Mouse (Mus musculus) liver, embryonic 11.5 days (tissue): ENCODE results near the gene Cdh4. TPM values are rescaled to one million over a fixed set of nuclear protein-coding genes. Genes with fewer than 3 reads are reported as not detected.

Source experiments
- ATAC-seq: fragments of 200-750 bp; cut with Nextera tagmentation; replicated peaks from 2 replicates; pipeline ENCODE4 v1.8.0; 2017; ENCODE audit warnings: moderate number of reproducible peaks, mild to moderate bottlenecking, moderate TSS enrichment, moderate library complexity; ENCODE audit not compliant: low FRiP score
- DNase-seq: peaks from one replicate; pipeline ENCODE4 v3.0.0-alpha.2; 2017; ENCODE audit warnings: low spot score
- H3K27ac ChIP-seq: fragments of 300-500 bp; sonication (generic); 2 replicates; pipeline ENCODE4 v1.5.1; 2014; ENCODE audit warnings: mild to moderate bottlenecking, low read depth, low read length, control low read depth
- H3K27me3 ChIP-seq: fragments of 300-500 bp; sonication (generic); replicated peaks from 2 replicates; pipeline ENCODE4 v1.6.1; 2014; ENCODE audit warnings: low read length, mixed read lengths; ENCODE audit not compliant: control insufficient read depth, insufficient read depth
- H3K36me3 ChIP-seq: fragments of 300-500 bp; sonication (generic); 2 replicates; pipeline ENCODE4 v1.6.1; 2014; ENCODE audit warnings: mild to moderate bottlenecking, low read length, moderate library complexity, mixed read lengths; ENCODE audit not compliant: control insufficient read depth, insufficient read depth
- H3K4me1 ChIP-seq: fragments of 300-500 bp; sonication (generic); replicated peaks from 2 replicates; pipeline ENCODE4 v1.6.1; 2014; ENCODE audit warnings: low read length, mixed read lengths; ENCODE audit not compliant: control insufficient read depth, insufficient read depth
- H3K4me2 ChIP-seq: fragments of 300-500 bp; sonication (generic); 2 replicates; pipeline ENCODE4 v1.6.1; 2014; ENCODE audit warnings: mild to moderate bottlenecking, control low read depth, moderate library complexity
- H3K4me3 ChIP-seq: fragments of 300-500 bp; sonication (generic); 2 replicates; pipeline ENCODE4 v1.5.1; 2014; ENCODE audit warnings: low read depth, low read length, control low read depth
- H3K9ac ChIP-seq: fragments of 300-500 bp; sonication (generic); 2 replicates; pipeline ENCODE4 v1.6.1; 2014; ENCODE audit warnings: low read depth, low read length, control low read depth
- H3K9me3 ChIP-seq: fragments of 300-500 bp; sonication (generic); 2 replicates; pipeline ENCODE4 v1.6.1; 2016; ENCODE audit warnings: low read length, inconsistent platforms, mixed read lengths; ENCODE audit not compliant: control insufficient read depth
- WGBS: fragments of 180-500 bp; shearing (Covaris S2); extraction: QIAGEN DNeasy Blood & Tissue Kit; methylation state at CpG from one replicate; pipeline ENCODE4 v1.1.7; 2014; 5-methylcytosine and 5-hydroxymethylcytosine counted together
- polyA plus RNA-seq: library from polyadenylated mRNA; unstranded; fragments of >200 nt; fragmentation: Nextera tagmentation; extraction: Ambion mirVana; gene quantifications from 2 replicates; pipeline ENCODE4 v1.2.1, GENCODE M21; 2014

Gene Cdh4
- polyA plus RNA-seq, 1 experiment from 2014 or later = 0.51 TPM

GRCm38 (mm10) chr2:179599886-179600285 lies 157.7 kb downstream of the Cdh4 start:
- WGBS = 91% methylated on average over 1 of the region's 1 CpGs
- no peak for ATAC-seq
- no peaks in the 10 kb centered on the region for H3K36me3 ChIP-seq
- no peak for DNase-seq
- H3K27me3 ChIP-seq = no peaks in the 10 kb centered on the region
- no peaks in the 10 kb centered on the region for H3K4me1 ChIP-seq
- no peak overlapping the region for H3K4me2 ChIP-seq
- H3K27ac ChIP-seq = no peak overlapping the region
- H3K9me3 ChIP-seq = no peaks in the 10 kb centered on the region
- H3K9ac ChIP-seq = no peak overlapping the region
- H3K4me3 ChIP-seq = no peak overlapping the region

DNA sequence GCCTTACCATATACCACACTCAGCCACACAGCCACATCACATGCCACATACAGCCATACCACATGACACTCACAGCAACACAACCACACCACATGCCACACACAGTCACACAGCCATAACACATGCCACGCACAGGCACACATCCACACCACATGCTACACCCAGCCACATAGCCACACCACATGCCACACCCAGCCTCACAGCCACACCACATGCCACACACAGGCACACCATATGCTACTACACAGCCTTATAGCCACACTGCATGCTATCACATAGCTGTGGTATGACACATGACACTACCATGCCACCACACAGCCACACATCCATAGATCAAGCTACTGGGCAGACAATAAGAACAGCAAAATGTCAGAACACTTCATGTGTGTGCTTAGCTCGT lies 158.1 kb downstream of the Cdh4 start:
- Histone ChIP-seq H3K4me3 (no peak overlapping the region), H3K27me3 (no peaks in the 10 kb centered on the region), H3K9ac (no peak overlapping the region), H3K36me3 (no peaks in the 10 kb centered on the region), H3K9me3 (no peaks in the 10 kb centered on the region), H3K27ac (no peak overlapping the region), H3K4me2 (no peak overlapping the region), H3K4me1 (no peaks in the 10 kb centered on the region)
- DNase-seq (no peak), ATAC-seq (no peak; the same call in 1 of the 2 replicates)
- WGBS = 83% methylated on average over 2 of the region's 2 CpGs

GRCm38 (mm10) chr2:179601167-179601566 lies 158.9 kb downstream of the Cdh4 start:
- H3K27ac ChIP-seq = no peak overlapping the region
- H3K4me3 ChIP-seq = no peak overlapping the region
- H3K9ac ChIP-seq = no peak overlapping the region
- H3K9me3 ChIP-seq = no peaks in the 10 kb centered on the region
- no peak for ATAC-seq
- 81% methylated on average over 9 of the region's 9 CpGs for WGBS
- H3K4me2 ChIP-seq = no peak overlapping the region
- H3K4me1 ChIP-seq = no peaks in the 10 kb centered on the region
- no peak for DNase-seq
- H3K36me3 ChIP-seq = no peaks in the 10 kb centered on the region
- no peaks in the 10 kb centered on the region for H3K27me3 ChIP-seq

DNA sequence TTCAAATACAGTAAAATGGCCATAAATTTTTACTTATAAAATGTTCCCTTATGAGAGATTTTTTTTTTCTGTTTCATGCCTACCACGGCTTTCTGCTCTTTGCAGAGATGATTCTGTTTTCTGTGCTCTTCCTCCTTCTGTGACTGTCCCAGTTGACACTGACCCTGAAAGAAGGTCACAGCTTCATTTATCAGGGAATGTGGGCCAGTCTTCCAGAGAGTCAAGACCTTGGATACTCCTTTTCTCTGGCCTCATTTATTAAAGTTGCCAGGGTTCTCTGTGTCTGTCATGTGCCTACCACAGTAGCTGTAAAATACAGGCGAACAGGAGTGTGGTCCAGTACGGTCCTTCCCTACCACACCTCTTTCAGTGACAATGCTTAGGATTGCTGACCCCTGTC lies 162.5 kb downstream of the Cdh4 start:
- DNase-seq (no peak), ATAC-seq (no peak)
- H3K4me3 ChIP-seq = no peak overlapping the region
- no peaks in the 10 kb centered on the region for H3K27me3 ChIP-seq
- no peak overlapping the region for H3K9ac ChIP-seq
- WGBS = 70% methylated on average over 3 of the region's 3 CpGs
- no peaks in the 10 kb centered on the region for H3K36me3 ChIP-seq
- H3K27ac ChIP-seq = no peak overlapping the region
- no peaks in the 10 kb centered on the region for H3K4me1 ChIP-seq
- no peak overlapping the region for H3K4me2 ChIP-seq
- H3K9me3 ChIP-seq = no peaks in the 10 kb centered on the region

- H3K4me3 ChIP-seq = no peak overlapping the region
- H3K36me3 ChIP-seq = no peaks in the 10 kb centered on the region
- H3K27ac ChIP-seq = no peak overlapping the region
- H3K4me1 ChIP-seq = no peaks in the 10 kb centered on the region
- ATAC-seq = 0 out of 2 replicates have a peak, but pooled peaks have one; percentile 18
- H3K4me2 ChIP-seq = no peak overlapping the region
- H3K9me3 ChIP-seq = no peaks in the 10 kb centered on the region
- H3K27me3 ChIP-seq = no peaks in the 10 kb centered on the region
- no peak for DNase-seq
- H3K9ac ChIP-seq = no peak overlapping the region
- 77% methylated on average over 10 of the region's 10 CpGs for WGBS
Measured at GRCm38 (mm10) chr2:179605255-179605654, 163.0 kb downstream of the Cdh4 start.

DNA sequence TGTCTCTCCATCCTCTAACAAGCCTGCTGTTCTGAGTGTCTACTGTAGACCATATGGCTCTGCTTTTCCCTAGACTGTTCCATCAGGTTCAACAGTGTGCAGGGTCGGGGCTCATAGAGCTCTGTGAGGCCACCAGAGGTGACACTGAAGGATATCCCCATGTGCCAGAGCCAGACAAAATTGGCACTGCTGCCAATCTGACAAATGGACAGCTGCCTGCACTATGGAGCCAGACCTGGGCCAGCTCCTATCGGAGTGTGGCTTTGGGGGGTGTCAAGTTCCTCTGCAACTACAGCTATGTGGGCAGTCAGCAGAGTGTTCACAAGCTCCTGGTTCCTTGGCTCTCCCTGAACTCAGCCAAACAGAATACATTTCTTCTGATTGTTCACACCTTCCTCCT lies 164.1 kb downstream of the Cdh4 start:
- H3K27me3 ChIP-seq = no peaks in the 10 kb centered on the region
- H3K9ac ChIP-seq = no peak overlapping the region
- no peak overlapping the region for H3K27ac ChIP-seq
- H3K4me1 ChIP-seq = no peaks in the 10 kb centered on the region
- no peaks in the 10 kb centered on the region for H3K36me3 ChIP-seq
- no peak for DNase-seq
- ATAC-seq = no peak
- no peak overlapping the region for H3K4me2 ChIP-seq
- WGBS = 87% methylated on average over 2 of the region's 2 CpGs
- no peaks in the 10 kb centered on the region for H3K9me3 ChIP-seq
- no peak overlapping the region for H3K4me3 ChIP-seq

DNA sequence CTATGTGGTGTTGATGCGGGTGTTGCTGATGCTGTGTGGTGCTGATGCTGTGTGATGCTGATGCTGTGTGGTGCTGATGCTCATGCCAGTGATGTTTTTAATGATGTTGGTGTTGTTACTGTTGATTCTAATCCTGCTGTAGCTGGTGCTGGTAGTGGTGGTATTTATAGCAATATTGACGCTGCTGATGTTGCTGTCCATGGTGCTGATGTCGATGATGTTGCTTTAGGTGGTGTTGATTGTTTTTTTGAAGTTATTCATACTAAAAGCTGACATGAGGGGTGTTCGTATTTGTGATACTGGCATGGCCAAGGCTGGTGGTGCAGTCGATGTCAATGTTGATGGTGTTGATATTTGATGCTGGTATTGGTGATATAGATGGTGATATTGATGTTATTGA lies 173.7 kb downstream of the Cdh4 start:
- H3K4me3 ChIP-seq = no peak overlapping the region
- ATAC-seq (no peak), DNase-seq (no peak)
- 46% methylated on average over 5 of the region's 5 CpGs for WGBS
- H3K36me3 ChIP-seq = no peaks in the 10 kb centered on the region
- no peak overlapping the region for H3K27ac ChIP-seq
- no peak overlapping the region for H3K9ac ChIP-seq
- H3K27me3 ChIP-seq = no peaks in the 10 kb centered on the region
- H3K4me1 ChIP-seq = no peaks in the 10 kb centered on the region
- no peak overlapping the region for H3K4me2 ChIP-seq
- no peaks in the 10 kb centered on the region for H3K9me3 ChIP-seq

DNA sequence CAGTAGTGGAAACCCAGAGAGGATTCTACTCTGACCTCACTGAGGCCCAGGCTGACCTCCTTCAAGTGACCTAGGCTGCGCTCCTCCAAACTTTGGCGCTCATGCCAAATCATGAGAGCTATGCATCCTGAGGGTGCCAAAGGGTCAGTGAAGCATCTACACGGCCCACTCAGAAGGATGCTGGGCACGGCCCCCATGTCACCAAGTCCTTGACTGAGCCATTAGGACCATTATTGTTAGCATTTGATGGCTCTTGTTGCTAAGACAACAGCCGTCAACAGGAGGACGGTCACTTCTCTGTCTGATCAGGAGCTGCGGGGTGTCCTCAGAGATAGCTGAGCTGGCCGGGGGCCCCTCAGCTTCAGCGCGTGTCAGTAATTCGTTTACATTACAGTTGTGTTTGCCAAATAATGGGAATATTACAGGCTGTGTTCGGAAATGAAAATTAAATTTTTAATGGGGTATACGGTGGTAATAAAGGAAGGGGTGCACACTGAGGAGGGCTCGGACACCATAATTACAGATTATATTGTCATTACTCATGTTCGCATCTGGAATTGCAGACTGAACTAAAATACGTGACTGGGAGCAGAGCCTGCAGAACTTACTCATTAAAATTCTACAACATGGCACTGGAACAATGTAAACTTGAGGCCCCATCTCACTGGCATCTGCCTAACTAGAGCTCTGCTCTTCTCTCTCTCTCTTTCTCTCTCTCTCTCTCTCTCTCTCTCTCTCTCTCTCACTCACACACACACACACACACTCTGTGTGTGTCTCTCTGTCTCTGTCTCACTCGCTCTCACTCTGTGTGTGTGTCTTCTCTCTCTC lies 181.6 kb downstream of the Cdh4 start:
- ATAC-seq = no peak
- Histone ChIP-seq H3K9ac (no peak overlapping the region), H3K4me1 (no peaks in the 10 kb centered on the region), H3K4me3 (no peak overlapping the region), H3K27ac (no peak overlapping the region), H3K36me3 (no peaks in the 10 kb centered on the region), H3K4me2 (no peak overlapping the region), H3K27me3 (no peaks in the 10 kb centered on the region), H3K9me3 (no peaks in the 10 kb centered on the region)
- DNase-seq = no peak
- 82% methylated on average over 17 of the region's 17 CpGs for WGBS

GRCm38 (mm10) chr2:179627563-179627962 lies 185.3 kb downstream of the Cdh4 start:
- H3K4me3 ChIP-seq = no peak overlapping the region
- no peak overlapping the region for H3K27ac ChIP-seq
- H3K9ac ChIP-seq = no peak overlapping the region
- H3K4me1 ChIP-seq = no peaks in the 10 kb centered on the region
- H3K4me2 ChIP-seq = no peak overlapping the region
- 86% methylated on average over 2 of the region's 2 CpGs for whole genome bisulfite sequencing
- DNase-seq (no peak), ATAC-seq (no peak)
- H3K36me3 ChIP-seq = no peaks in the 10 kb centered on the region
- no peaks in the 10 kb centered on the region for H3K9me3 ChIP-seq
- no peaks in the 10 kb centered on the region for H3K27me3 ChIP-seq
